ENCODE assay signal across 21 mouse cellular contexts in genomic region chr15:79619770-79620414, GRCm38 (mm10). TPM values are rescaled to one million over a fixed set of nuclear protein-coding genes. Genes with fewer than 3 reads are reported as not detected.
DNase-seq lines count a peak whose midpoint lies in the region; ATAC-seq and TF ChIP-seq lines count a peak whose summit lies in the region.
"Had no signal": no experiment of that assay in that cellular context is flagged by ENCODE, and none has a peak within 500 bp of the region (broad histone marks: within the 10 kb centered on the region; RNA-seq: fewer than 3 reads in every experiment).

No protein-coding gene starts in this region.

- no peak for TF ChIP-seq CTCF in MEL (IDR thresholded peaks at IDR 0.05 in 2 of 3, conservative IDR thresholded peaks at IDR 0.05 in 1 of 3; ENCODE audit: control insufficient read depth in 1 of 3, insufficient read depth in 1 of 3, low read depth in 2 of 3, low read length in 3 of 3, poor library complexity in 1 of 3, severe bottlenecking in 1 of 3)
- no peak for TF ChIP-seq CTCF in stomach, postnatal 0 days (IDR thresholded peaks at IDR 0.05; ENCODE audit: low read depth)
- no peak for TF ChIP-seq CTCF in hindbrain, postnatal 0 days (IDR thresholded peaks at IDR 0.05; ENCODE audit: low read depth)

- no peaks in the 10 kb centered on the region for H3K9me3 ChIP-seq in MEL (replicated peaks; ENCODE audit: insufficient read depth, low read length)
- H3K9me3 ChIP-seq in stomach, postnatal 0 days (ENCODE audit: control insufficient read depth, low read length) = no peaks in the 10 kb centered on the region
- no peaks in the 10 kb centered on the region for H3K9me3 ChIP-seq in midbrain, embryonic 10.5 days (replicated peaks)
- H3K9me3 ChIP-seq in hindbrain, postnatal 0 days (ENCODE audit: low read length) = no peaks in the 10 kb centered on the region
- H3K9me3 ChIP-seq: embryonic facial prominence, embryonic 15.5 days; hindbrain, embryonic 15.5 days; limb, embryonic 10.5 days; stomach, embryonic 15.5 days had no signal

- TF ChIP-seq POLR2A in MEL (IDR thresholded peaks at IDR 0.05; ENCODE audit: control insufficient read depth in 1 of 2, insufficient read depth in 1 of 2, low read depth in 1 of 2, low read length in 2 of 2, poor library complexity in 1 of 2) = no peak

- no peak overlapping the region for H3K9ac ChIP-seq in MEL (ENCODE audit: control insufficient read depth, low read depth, low read length, poor library complexity, severe bottlenecking)
- no peak overlapping the region for H3K9ac ChIP-seq in stomach, postnatal 0 days (ENCODE audit: low read length)
- no peak overlapping the region for H3K9ac ChIP-seq in hindbrain, postnatal 0 days (replicated peaks; ENCODE audit: low read length)
- H3K9ac ChIP-seq: embryonic facial prominence, embryonic 15.5 days; hindbrain, embryonic 15.5 days; stomach, embryonic 15.5 days had no signal

- TF ChIP-seq EP300 in MEL (IDR thresholded peaks at IDR 0.05; ENCODE audit: low read depth in 1 of 2, low read length in 2 of 2) = 0 out of 4 replicates have a peak, but pooled peaks of 1 of the 2 experiments have one; percentile 12
- no peak for TF ChIP-seq EP300 in stomach, postnatal 0 days (optimal IDR thresholded peaks at IDR 0.05)

- 0 out of 4 replicates have a peak, but pooled peaks cover 0 to 4% of the 10 kb centered on the region in 2 experiments for H3K4me1 ChIP-seq in MEL (ENCODE audit: control insufficient read depth in 1 of 2, insufficient read depth in 2 of 2, low read length in 2 of 2)
- H3K4me1 ChIP-seq in stomach, postnatal 0 days (replicated peaks; ENCODE audit: control insufficient read depth, insufficient read depth) = no peaks in the 10 kb centered on the region
- no peaks in the 10 kb centered on the region for H3K4me1 ChIP-seq in midbrain, embryonic 10.5 days
- no peaks in the 10 kb centered on the region for H3K4me1 ChIP-seq in hindbrain, postnatal 0 days (ENCODE audit: insufficient read depth, low read length)
- H3K4me1 ChIP-seq: embryonic facial prominence, embryonic 15.5 days; hindbrain, embryonic 15.5 days; stomach, embryonic 15.5 days had no signal

- peak; percentile 15; the same call in 1 of the 2 replicates for ATAC-seq in stomach, postnatal 0 days (ENCODE audit: low FRiP score, low TSS enrichment)
- no peak for ATAC-seq in hindbrain, postnatal 0 days
- ATAC-seq: activated CD4-positive, CD25-positive, alpha-beta regulatory T cell, adult 4 months had no signal

- no peak overlapping the region for H3K4me2 ChIP-seq in stomach, postnatal 0 days (replicated peaks; ENCODE audit: low read depth)
- H3K4me2 ChIP-seq in hindbrain, postnatal 0 days (ENCODE audit: low read depth, low read length) = no peak overlapping the region
- H3K4me2 ChIP-seq: embryonic facial prominence, embryonic 15.5 days; hindbrain, embryonic 15.5 days; midbrain, embryonic 11.5 days; stomach, embryonic 15.5 days had no signal

- H3K4me3 ChIP-seq in MEL (ENCODE audit: control insufficient read depth in 1 of 2, insufficient read depth in 1 of 2, low read depth in 2 of 2, low read length in 2 of 2) = no peak overlapping the region
- H3K4me3 ChIP-seq in stomach, postnatal 0 days (ENCODE audit: low read depth, low read length) = no peak overlapping the region
- H3K4me3 ChIP-seq in midbrain, embryonic 10.5 days = no peak overlapping the region
- H3K4me3 ChIP-seq in hindbrain, postnatal 0 days (ENCODE audit: low read length) = no peak overlapping the region
- H3K4me3 ChIP-seq: embryonic facial prominence, embryonic 15.5 days; hindbrain, embryonic 15.5 days; limb, embryonic 10.5 days; stomach, embryonic 15.5 days had no signal

- H3K27ac ChIP-seq in MEL (ENCODE audit: control insufficient read depth, low read depth, low read length) = no peak overlapping the region
- H3K27ac ChIP-seq in stomach, postnatal 0 days (replicated peaks) = no peak overlapping the region
- H3K27ac ChIP-seq in midbrain, embryonic 10.5 days (replicated peaks) = no peak overlapping the region
- H3K27ac ChIP-seq in hindbrain, postnatal 0 days = no peak overlapping the region
- H3K27ac ChIP-seq: embryonic facial prominence, embryonic 15.5 days; hindbrain, embryonic 15.5 days; limb, embryonic 10.5 days; stomach, embryonic 15.5 days had no signal

- DNase-seq in kidney, postnatal 10 days = peak; percentile 26
- no peak for DNase-seq in kidney, adult 9 months
- DNase-seq in MEL (ENCODE audit: low read depth, low spot score) = peak; percentile 31
- DNase-seq in c-Kit-positive CD71-positive TER-119-positive erythroid progenitor cells, embryonic 14.5 days (ENCODE audit: low spot score) = peak; percentile 30
- DNase-seq in stomach, postnatal 0 days (ENCODE audit: low spot score) = no peak
- no peak for DNase-seq in midbrain, embryonic 10.5 days (ENCODE audit: low spot score)
- DNase-seq in hindbrain, postnatal 0 days (ENCODE audit: low spot score) = no peak
- DNase-seq: cerebellum, adult 11 months; cerebellum, postnatal 25 days; heart, postnatal 10 days; kidney, adult 18-20 months; layer of hippocampus, postnatal 36 days; lung, postnatal 14 days; right cerebral cortex, adult 18-20 months had no signal

- no peaks in the 10 kb centered on the region for H3K27me3 ChIP-seq in MEL (ENCODE audit: control insufficient read depth in 1 of 2, insufficient read depth in 2 of 2, low read length in 2 of 2)
- H3K27me3 ChIP-seq in stomach, postnatal 0 days (ENCODE audit: control insufficient read depth, insufficient read depth, low read length) = no peaks in the 10 kb centered on the region
- no peaks in the 10 kb centered on the region for H3K27me3 ChIP-seq in midbrain, embryonic 10.5 days (ENCODE audit: low read depth, poor library complexity, severe bottlenecking)
- no peaks in the 10 kb centered on the region for H3K27me3 ChIP-seq in hindbrain, postnatal 0 days (ENCODE audit: insufficient read depth, low read length)
- H3K27me3 ChIP-seq: embryonic facial prominence, embryonic 15.5 days; hindbrain, embryonic 15.5 days; stomach, embryonic 15.5 days had no signal

- peaks cover 0 to 3% of the 10 kb centered on the region in 2 experiments; a peak in 2 of 4 replicates for H3K36me3 ChIP-seq in MEL (ENCODE audit: control insufficient read depth in 1 of 2, insufficient read depth in 2 of 2, low read length in 2 of 2)
- H3K36me3 ChIP-seq in stomach, postnatal 0 days (ENCODE audit: control insufficient read depth, insufficient read depth, low read length) = no peaks in the 10 kb centered on the region
- peaks cover 86% of the 10 kb centered on the region for H3K36me3 ChIP-seq in midbrain, embryonic 10.5 days
- peaks cover 25% of the 10 kb centered on the region; the same call in 1 of the 2 replicates for H3K36me3 ChIP-seq in hindbrain, postnatal 0 days (ENCODE audit: insufficient read depth, low read length)
- H3K36me3 ChIP-seq: stomach, embryonic 15.5 days had no signal

- TF ChIP-seq RAD21 in MEL (IDR thresholded peaks at IDR 0.05; ENCODE audit: low read depth, low read length) = no peak

- WGBS in stomach, postnatal 0 days = 79% methylated on average over 11 of the region's 11 CpGs
- WGBS in midbrain, embryonic 10.5 days = 81% methylated on average over 11 of the region's 11 CpGs
- WGBS in hindbrain, postnatal 0 days = 81% methylated on average over 11 of the region's 11 CpGs

- no peaks in the 10 kb centered on the region; the same call in 1 of the 2 replicates for H3K79me2 ChIP-seq in MEL (ENCODE audit: control insufficient read depth, insufficient read depth, low read length, poor library complexity)

TF ChIP-seq in MEL, 35 proteins besides CTCF, POLR2A, EP300 and RAD21:
- TF ChIP-seq ELF1 (IDR thresholded peaks at IDR 0.05; ENCODE audit: low read depth, low read length) (no peak), NRF1 (IDR thresholded peaks at IDR 0.05; ENCODE audit: insufficient read depth, low read depth, low read length, poor library complexity, severe bottlenecking) (no peak), HCFC1 (IDR thresholded peaks at IDR 0.05; ENCODE audit: low read depth, low read length) (no peak), TCF12 (IDR thresholded peaks at IDR 0.05; ENCODE audit: low read depth, low read length) (no peak)

RNA-seq across cellular contexts. Expression of gene Dmc1, which starts 15.0 kb away (rescaled TPM):
- not detected in 2 replicates for total RNA-seq in MEL (2012; rRNA removed)
- polyA plus RNA-seq in MEL (2012; ENCODE audit: insufficient read depth in 1 of 2, insufficient read length in 2 of 2, low read depth in 1 of 2, low replicate concordance in 2 of 2, missing spikeins in 1 of 2) = not detected
- 1.6 and 1.7 TPM in 2 replicates for polyA plus RNA-seq in stomach, postnatal 0 days (2015; fragmentation: Nextera tagmentation; extraction: Ambion mirVana)
- 1.5 TPM in 2 replicates for polyA plus RNA-seq in midbrain, embryonic 10.5 days (2016; fragmentation: Nextera tagmentation; extraction: Ambion mirVana)
- total RNA-seq in hindbrain, postnatal 0 days (2014; rRNA removed) = 0.36 and 0.37 TPM in 2 replicates
- polyA plus RNA-seq in hindbrain, postnatal 0 days (2015; fragmentation: Nextera tagmentation; extraction: Ambion mirVana) = 1.1 and 1.4 TPM in 2 replicates
- total RNA-seq: neutrophil, adult 5-6 weeks had no signal
- polyA plus RNA-seq: activated CD4-positive, CD25-positive, alpha-beta regulatory T cell, adult 4 months had no signal

RNA-seq across cellular contexts. Expression of gene Fam227a, which starts 38.9 kb away (rescaled TPM):
- total RNA-seq in MEL (2012; rRNA removed) = 0.35 and 0.39 TPM in 2 replicates
- polyA plus RNA-seq in MEL (2012; ENCODE audit: insufficient read depth in 1 of 2, insufficient read length in 2 of 2, low read depth in 1 of 2, low replicate concordance in 2 of 2, missing spikeins in 1 of 2) = under 1 TPM in 1 of 2 experiments, not detected in 1; 0.60 TPM
- 0.29 and 0.41 TPM in 2 replicates for polyA plus RNA-seq in stomach, postnatal 0 days (2015; fragmentation: Nextera tagmentation; extraction: Ambion mirVana)
- polyA plus RNA-seq in midbrain, embryonic 10.5 days (2016; fragmentation: Nextera tagmentation; extraction: Ambion mirVana) = 2.2 and 2.4 TPM in 2 replicates
- total RNA-seq in hindbrain, postnatal 0 days (2014; rRNA removed) = 6.4 and 8.4 TPM in 2 replicates
- 2.1 and 3.1 TPM in 2 replicates for polyA plus RNA-seq in hindbrain, postnatal 0 days (2015; fragmentation: Nextera tagmentation; extraction: Ambion mirVana)

RNA-seq across cellular contexts. Expression of gene Cby1, which starts 39.1 kb away (rescaled TPM):
- 29.6 and 34.3 TPM in 2 replicates for total RNA-seq in MEL (2012; rRNA removed)
- 10 to 100 TPM in 1 of 2 experiments, not detected in 1; 56.2 TPM for polyA plus RNA-seq in MEL (2012; ENCODE audit: insufficient read depth in 1 of 2, insufficient read length in 2 of 2, low read depth in 1 of 2, low replicate concordance in 2 of 2, missing spikeins in 1 of 2)
- polyA plus RNA-seq in stomach, postnatal 0 days (2015; fragmentation: Nextera tagmentation; extraction: Ambion mirVana) = 30.2 and 31.2 TPM in 2 replicates
- 88.0 and 89.1 TPM in 2 replicates for polyA plus RNA-seq in midbrain, embryonic 10.5 days (2016; fragmentation: Nextera tagmentation; extraction: Ambion mirVana)
- total RNA-seq in hindbrain, postnatal 0 days (2014; rRNA removed) = 48.2 and 54.2 TPM in 2 replicates
- 91.5 and 92.0 TPM in 2 replicates for polyA plus RNA-seq in hindbrain, postnatal 0 days (2015; fragmentation: Nextera tagmentation; extraction: Ambion mirVana)

RNA-seq across cellular contexts. Expression of gene Tomm22, which starts 50.8 kb away (rescaled TPM):
- 161 and 174 TPM in 2 replicates for total RNA-seq in MEL (2012; rRNA removed)
- 100 to 1,000 TPM; 281 to 829 TPM for polyA plus RNA-seq in MEL (2012; ENCODE audit: insufficient read depth in 1 of 2, insufficient read length in 2 of 2, low read depth in 1 of 2, low replicate concordance in 2 of 2, missing spikeins in 1 of 2)
- 186 and 196 TPM in 2 replicates for polyA plus RNA-seq in stomach, postnatal 0 days (2015; fragmentation: Nextera tagmentation; extraction: Ambion mirVana)
- 252 and 279 TPM in 2 replicates for polyA plus RNA-seq in midbrain, embryonic 10.5 days (2016; fragmentation: Nextera tagmentation; extraction: Ambion mirVana)
- total RNA-seq in hindbrain, postnatal 0 days (2014; rRNA removed) = 139 and 149 TPM in 2 replicates
- polyA plus RNA-seq in hindbrain, postnatal 0 days (2015; fragmentation: Nextera tagmentation; extraction: Ambion mirVana) = 239 and 241 TPM in 2 replicates

Comparison
In these comparisons a context has a peak if more than half of its experiments do, and no peak if none do; other contexts are left out.
1. DNase-seq: peak in kidney, postnatal 10 days (single experiment), MEL (single experiment) and c-Kit-positive CD71-positive TER-119-positive erythroid progenitor cells, embryonic 14.5 days (single experiment); none in kidney, adult 9 months (single experiment), stomach, postnatal 0 days (single experiment), midbrain, embryonic 10.5 days (single experiment) and hindbrain, postnatal 0 days (single experiment).